Mouse (Mus musculus) ES-CJ7 (cell line): ENCODE data around the gene Ctss.
A peak's percentile ranks its signal among the peaks of the same experiment; 100 is the strongest.
"Not testable (repeated sequence)": the region's sequence is repeated elsewhere in the genome, so short reads cannot be mapped to it uniquely, and the experiment has no call there.

Source experiments
- DNase-seq: peaks from one replicate; pipeline ENCODE4 v3.0.0; 2011; ENCODE audit warnings: low read depth, low spot score

Ctss gene

DNA sequence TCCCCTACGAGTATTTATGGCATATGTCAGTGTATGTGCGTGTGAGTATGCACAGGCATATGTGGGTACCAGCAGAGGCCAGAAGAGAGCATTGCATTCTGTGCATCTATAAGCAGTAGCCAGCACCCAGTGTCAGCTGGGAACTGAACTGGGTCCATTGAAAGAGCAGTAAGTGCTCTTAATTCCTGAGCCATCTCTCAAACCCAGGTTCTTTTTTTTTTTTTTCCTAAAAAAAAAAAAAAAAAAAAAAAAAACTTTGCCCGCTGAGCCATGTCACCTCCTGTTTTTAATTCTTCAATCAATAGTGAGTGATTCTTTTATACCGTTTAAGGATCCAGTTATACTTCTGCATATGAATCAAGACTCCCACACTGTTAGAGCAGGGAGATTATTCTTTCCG, 6.8 kb downstream of the Ctss start:
- no peak for DNase-seq

DNA sequence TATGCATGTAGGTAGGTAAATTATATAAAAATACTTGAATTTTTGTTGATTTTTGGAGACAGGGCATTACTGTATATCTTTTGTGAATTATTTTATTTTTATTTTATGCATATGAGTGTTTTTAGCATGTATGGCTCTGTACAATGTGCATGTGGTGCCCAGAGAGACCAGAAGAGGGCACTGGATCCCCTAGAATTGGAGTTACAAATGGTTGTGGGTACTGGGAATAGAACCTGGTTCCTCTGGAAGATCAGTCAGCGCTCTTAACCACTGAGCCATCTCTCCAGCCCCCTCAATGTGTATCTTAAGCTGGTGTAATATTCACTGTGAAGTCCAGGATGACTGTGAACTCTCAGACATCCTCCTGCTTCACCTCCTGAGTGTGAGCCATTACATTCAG, 8.3 kb downstream of the Ctss start:
- DNase-seq, result no peak

DNA sequence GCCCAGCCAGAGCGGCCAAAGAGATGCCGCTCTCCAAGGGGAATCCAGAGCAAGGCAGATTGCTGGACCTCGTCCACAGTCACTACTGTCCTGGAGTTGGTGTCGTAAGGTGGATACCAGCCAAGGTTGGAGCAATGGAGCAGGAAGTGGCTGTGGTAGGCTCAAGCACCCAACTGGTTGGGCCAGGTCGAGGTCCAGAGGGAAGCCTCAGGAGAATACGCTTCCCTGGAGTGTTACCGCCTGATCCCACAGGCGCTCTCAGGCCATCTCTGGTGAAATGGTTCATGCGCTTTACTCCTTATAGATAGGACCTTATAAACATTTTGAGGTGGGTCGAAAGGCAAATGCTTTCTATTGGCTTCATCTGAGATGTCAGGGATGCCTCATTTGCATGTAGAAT, 12.3 kb downstream of the Ctss start:
- no peak for DNase-seq

DNA sequence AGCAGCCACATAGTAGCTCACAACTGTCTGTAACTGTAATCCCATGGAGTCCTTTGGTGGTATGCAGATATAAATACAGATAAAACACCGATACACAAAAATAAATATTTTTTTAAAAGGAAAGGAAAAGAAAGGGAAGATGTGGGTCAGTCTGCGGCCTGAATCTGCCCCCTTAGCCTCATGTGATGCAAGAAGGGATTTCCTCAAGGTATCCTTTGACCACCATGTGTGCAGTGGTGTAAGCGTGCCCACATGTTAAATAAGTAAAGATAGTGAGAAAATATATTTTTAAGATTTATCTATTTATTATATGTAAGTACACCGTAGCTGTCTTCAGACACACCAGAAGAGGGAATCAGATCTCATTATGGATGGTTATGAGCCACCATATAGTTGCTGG, 13.3 kb downstream of the Ctss start:
- DNase-seq, result no peak

DNA sequence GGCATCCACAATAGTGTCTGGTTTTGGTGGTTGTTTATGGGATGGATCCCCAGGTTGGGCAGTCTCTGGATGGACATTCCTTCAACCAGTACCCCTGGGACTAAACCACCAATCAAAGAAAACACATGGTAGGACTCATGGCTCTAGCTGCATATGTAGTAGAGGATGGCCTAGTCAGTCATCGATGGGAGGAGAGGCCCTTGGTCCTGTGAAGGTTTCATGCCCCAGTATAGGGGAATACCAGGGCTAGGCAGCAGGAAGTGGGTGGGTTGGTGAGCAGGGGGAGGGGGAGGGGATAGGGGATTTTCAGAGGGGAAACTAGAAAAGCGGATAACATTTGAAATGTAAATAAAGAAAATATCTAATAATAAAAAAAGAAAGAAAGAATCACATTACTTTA, 14.6 kb downstream of the Ctss start:
- not testable (repeated sequence) for DNase-seq

GRCm38 (mm10) chr3:95542171-95542570, 15.6 kb downstream of the Ctss start:
- no peak for DNase-seq

DNA sequence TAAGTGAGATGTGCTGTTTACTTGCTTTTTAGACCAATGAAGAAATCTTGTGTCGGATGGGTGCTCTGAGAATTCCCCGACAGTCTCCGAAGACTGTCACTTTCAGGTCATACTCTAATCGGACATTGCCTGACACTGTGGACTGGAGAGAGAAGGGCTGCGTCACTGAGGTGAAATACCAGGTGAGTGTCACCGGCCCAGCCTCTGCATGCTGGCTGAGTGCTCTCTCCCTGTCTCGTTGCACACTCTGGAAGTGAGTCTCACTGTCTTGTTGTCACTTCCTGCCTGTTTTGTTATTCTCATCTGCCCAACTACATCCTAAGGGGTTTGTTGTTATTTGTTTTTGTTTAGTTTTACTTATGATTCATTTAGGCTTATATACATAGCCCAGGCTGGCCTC, 16.4 kb downstream of the Ctss start:
- no peak for DNase-seq

GRCm38 (mm10) chr3:95550176-95550575, 23.6 kb downstream of the Ctss start:
- no peak for DNase-seq

GRCm38 (mm10) chr3:95553986-95554385, 27.4 kb downstream of the Ctss start:
- no peak for DNase-seq

GRCm38 (mm10) chr3:95559437-95559836, 32.9 kb downstream of the Ctss start, which contains the start of gene Hormad1:
Gene Hormad1, plus strand, starts transcription at chr3:95559677.
- DNase-seq, result peak; percentile 79

DNA sequence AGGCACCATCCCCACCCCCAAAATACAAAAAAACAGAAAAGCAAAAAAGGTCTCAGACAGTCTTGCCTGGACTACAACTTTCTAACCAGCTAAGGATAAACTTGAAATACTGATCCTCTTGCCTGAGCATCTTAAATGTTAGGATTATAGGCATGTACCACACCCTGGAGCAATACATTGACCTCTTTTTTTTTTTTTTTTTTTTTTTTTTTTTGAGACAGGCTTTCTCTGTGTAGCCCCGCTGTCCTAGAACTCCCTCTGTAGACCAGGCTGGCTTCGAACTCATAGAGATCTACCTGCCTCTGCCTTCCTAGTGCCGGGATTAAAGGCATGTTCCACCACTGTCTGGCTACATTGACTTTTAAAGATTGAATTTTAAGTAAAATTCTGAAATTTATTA, 34.2 kb downstream of the Ctss start:
- DNase-seq, result no peak

GRCm38 (mm10) chr3:95561826-95562225, 35.2 kb downstream of the Ctss start:
- no peak for DNase-seq

DNA sequence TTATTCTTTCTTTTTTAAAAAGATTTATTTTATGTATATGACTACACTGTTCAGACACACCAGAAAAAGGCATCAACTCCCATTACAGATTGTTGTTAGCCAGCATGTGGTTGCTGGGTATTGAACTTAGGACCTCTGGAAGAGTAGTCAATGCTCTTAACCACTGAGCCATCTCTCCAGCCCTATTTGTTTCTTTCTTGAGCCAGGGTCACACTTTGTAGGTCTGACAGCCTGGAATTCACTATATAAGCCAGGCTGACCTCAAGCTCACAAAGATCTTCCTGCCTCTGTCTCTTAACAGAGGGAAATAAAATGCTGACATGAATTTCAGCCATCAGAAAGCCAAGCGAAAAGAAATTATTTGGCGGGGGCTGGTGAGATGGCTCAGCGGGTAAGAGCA, 43.0 kb downstream of the Ctss start:
- DNase-seq, result no peak

- no peak for DNase-seq
These were observed 61.4 kb downstream of the Ctss start for GRCm38 (mm10) chr3:95587754-95588603.

GRCm38 (mm10) chr3:95588604-95589086, 62.1 kb downstream of the Ctss start, which contains the start of gene Golph3l:
Gene Golph3l, plus strand, starts transcription at chr3:95588934.
- DNase-seq, result peak; percentile 99

- DNase-seq, result no peak
These were observed 72.1 kb downstream of the Ctss start for GRCm38 (mm10) chr3:95598734-95599133.

DNA sequence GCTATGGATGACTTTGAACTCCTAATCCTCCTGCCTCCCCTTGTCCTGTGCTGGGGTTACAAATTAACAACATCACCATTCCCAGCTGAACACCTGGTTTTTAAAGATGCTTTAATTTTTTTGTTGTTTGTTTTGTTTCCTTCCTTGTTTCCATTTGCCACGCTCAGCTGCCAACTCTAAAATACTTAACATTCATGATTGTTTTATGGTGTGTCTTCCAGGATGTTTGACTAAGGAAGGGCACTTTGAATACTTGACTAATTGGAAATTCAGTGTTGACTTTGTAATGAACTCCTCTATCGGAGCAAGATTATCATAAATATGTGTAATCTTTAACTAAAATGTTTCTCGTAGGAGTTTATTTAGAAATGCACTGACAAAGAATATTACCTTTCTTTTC, 74.7 kb downstream of the Ctss start:
- DNase-seq, result no peak
